Comparison of ENCODE assay signal across 38 mouse cellular contexts in genomic region chr3:75277455-75277854, GRCm38 (mm10). TPM values are rescaled to one million over a fixed set of nuclear protein-coding genes. Genes with fewer than 3 reads are reported as not detected.
"Had no signal": no experiment of that assay in that cellular context is flagged by ENCODE, and none has a peak within 500 bp of the region (broad histone marks: within the 10 kb centered on the region; RNA-seq: fewer than 3 reads in every experiment).

No protein-coding gene starts in this region.

- H3K4me1 ChIP-seq: hindbrain, embryonic 12.5 days; intestine, embryonic 15.5 days; limb, embryonic 10.5 days; limb, embryonic 12.5 days had no signal

- H3K4me2 ChIP-seq: heart, embryonic 12.5 days; hindbrain, embryonic 12.5 days; hindbrain, embryonic 14.5 days; intestine, embryonic 15.5 days; limb, embryonic 12.5 days; liver, embryonic 11.5 days had no signal

- H3K36me3 ChIP-seq: heart, embryonic 10.5 days; heart, embryonic 12.5 days; hindbrain, embryonic 10.5 days; hindbrain, embryonic 12.5 days; intestine, embryonic 15.5 days; limb, embryonic 10.5 days; limb, embryonic 12.5 days had no signal

- H3K4me3 ChIP-seq: gastrocnemius, adult 2 months; heart, embryonic 10.5 days; heart, embryonic 12.5 days; hindbrain, embryonic 10.5 days; hindbrain, embryonic 12.5 days; intestine, embryonic 15.5 days; layer of hippocampus, adult 2 months; left cerebral cortex, adult 2 months; limb, embryonic 10.5 days; limb, embryonic 12.5 days had no signal

- ATAC-seq: hindbrain, embryonic 16.5 days; inflammation-experienced regulatory T-cells, adult 6 months; intestine, embryonic 15.5 days; intestine, postnatal 0 days had no signal

- H3K27me3 ChIP-seq: heart, embryonic 12.5 days; hindbrain, embryonic 12.5 days; intestine, embryonic 15.5 days; limb, embryonic 12.5 days had no signal

- H3K9ac ChIP-seq: heart, embryonic 12.5 days; hindbrain, embryonic 12.5 days; hindbrain, embryonic 14.5 days; intestine, embryonic 15.5 days; limb, embryonic 12.5 days had no signal

- DNase-seq: gastrocnemius, adult 2 months; gastrocnemius, postnatal 10 days; gastrocnemius, postnatal 25 days; heart, adult 18-20 months; heart, postnatal 10 days; heart, postnatal 4 days; kidney, adult 18-20 months; kidney, adult 8-10 months; kidney, postnatal 10 days; kidney, postnatal 25 days; kidney, postnatal 4 days; liver had no signal

- H3K27ac ChIP-seq: gastrocnemius, adult 2 months; heart, embryonic 10.5 days; hindbrain, embryonic 10.5 days; hindbrain, embryonic 12.5 days; hindbrain, embryonic 14.5 days; intestine, embryonic 15.5 days; layer of hippocampus, adult 2 months; left cerebral cortex, adult 2 months; limb, embryonic 10.5 days; limb, embryonic 12.5 days had no signal

- H3K9me3 ChIP-seq: heart, embryonic 10.5 days; heart, embryonic 12.5 days; hindbrain, embryonic 10.5 days; hindbrain, embryonic 12.5 days; intestine, embryonic 15.5 days; limb, embryonic 10.5 days; limb, embryonic 12.5 days had no signal

RNA-seq across cellular contexts. Expression of gene Serpini2, which starts 7.6 kb away (rescaled TPM):
- total RNA-seq: gastrocnemius, adult 2 months; gastrocnemius, postnatal 10 days; gastrocnemius, postnatal 25 days; heart, adult 18-20 months; heart, adult 8-10 months; heart, postnatal 10 days; heart, postnatal 25 days; heart, postnatal 4 days; layer of hippocampus, adult 2 months; layer of hippocampus, postnatal 10 days; layer of hippocampus, postnatal 25 days; left cerebral cortex, adult 2 months; left cerebral cortex, postnatal 14 days; left cerebral cortex, postnatal 36 days had no signal
- polyA plus RNA-seq: gonadal fat pad, adult 2 months; heart, embryonic 10.5 days; heart, embryonic 12.5 days; heart, embryonic 14.5 days; heart, embryonic 16.5 days; hindbrain, embryonic 10.5 days; hindbrain, embryonic 12.5 days; hindbrain, embryonic 14.5 days; hindbrain, embryonic 16.5 days; inflammation-experienced regulatory T-cells, adult 6 months; kidney, embryonic 14.5 days; kidney, embryonic 16.5 days; limb, embryonic 10.5 days; limb, embryonic 12.5 days; limb, embryonic 14.5 days; liver, embryonic 11.5 days had no signal
